Mouse (Mus musculus): Measurements from ENCODE around the gene 4930518I15Rik. TPM values are rescaled to one million over a fixed set of nuclear protein-coding genes. Genes with fewer than 3 reads are reported as not detected.
A peak's percentile ranks its signal among the peaks of the same experiment; 100 is the strongest.

The 4930518I15Rik gene
- polyA plus RNA-seq, 1 experiment from 2014 or later = 7.6 TPM

DNA sequence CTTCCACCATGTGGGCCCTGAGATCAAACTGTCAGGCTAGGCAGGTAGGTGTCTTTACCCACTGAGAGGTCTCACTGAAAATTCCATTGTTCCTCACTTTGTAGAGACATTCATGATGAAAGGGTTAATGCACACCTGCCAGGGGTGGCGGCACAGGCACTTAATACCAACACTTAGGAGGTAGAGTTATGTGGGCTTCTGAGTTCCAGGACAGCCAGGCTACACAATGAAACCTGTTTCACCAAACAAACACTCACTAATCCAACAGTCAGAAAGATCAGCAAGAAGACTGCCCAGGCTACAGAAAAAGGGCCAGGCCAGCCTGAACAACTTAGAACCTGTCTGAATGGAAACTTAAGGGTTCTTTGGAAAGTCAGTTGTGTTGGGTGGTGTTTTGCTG is 41.6 kb downstream of the 4930518I15Rik start:
- Histone ChIP-seq H3K9me3 (ENCODE audit: control insufficient read depth, low read length) (no peaks in the 10 kb centered on the region), H3K36me3 (ENCODE audit: control insufficient read depth, insufficient read depth, low read length) (no peaks in the 10 kb centered on the region), H3K27ac (ENCODE audit: low read depth, low read length) (no peak overlapping the region), H3K4me1 (ENCODE audit: control insufficient read depth, insufficient read depth, low read length) (peaks cover 10% of the 10 kb centered on the region; the same call in 1 of the 2 replicates), H3K4me3 (ENCODE audit: low read depth, low read length) (no peak overlapping the region), H3K9ac (replicated peaks; ENCODE audit: low read depth, low read length) (no peak overlapping the region), H3K4me2 (ENCODE audit: low read depth, low read length) (no peak overlapping the region), H3K27me3 (ENCODE audit: control insufficient read depth, insufficient read depth, low read length) (no peaks in the 10 kb centered on the region)
- ATAC-seq (ENCODE audit: low read depth) = no peak
- WGBS = 78% methylated on average over 1 of the region's 1 CpGs

DNA sequence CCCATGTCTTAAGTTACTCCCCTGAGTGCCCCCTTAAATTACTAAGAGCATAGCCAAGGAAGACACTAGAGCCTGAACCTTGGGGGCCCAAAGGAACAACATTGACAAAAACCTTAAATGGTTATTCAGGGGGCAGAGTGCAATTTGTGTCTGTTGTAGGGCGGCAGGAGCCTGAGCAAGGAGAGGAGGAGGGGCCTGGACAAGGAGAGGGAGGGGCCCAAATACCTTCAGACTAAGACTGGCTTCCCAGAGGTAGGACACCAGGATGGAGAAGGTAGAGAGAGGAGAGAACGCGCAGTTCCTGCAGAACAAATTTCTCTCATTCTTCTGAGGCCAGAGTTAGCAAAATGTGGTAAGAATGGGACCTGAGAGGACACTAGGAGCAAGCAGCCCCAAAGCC is 42.3 kb downstream of the 4930518I15Rik start:
- Histone ChIP-seq H3K4me2 (ENCODE audit: low read depth, low read length) (no peak overlapping the region), H3K27ac (ENCODE audit: low read depth, low read length) (no peak overlapping the region), H3K9ac (replicated peaks; ENCODE audit: low read depth, low read length) (no peak overlapping the region), H3K36me3 (ENCODE audit: control insufficient read depth, insufficient read depth, low read length) (no peaks in the 10 kb centered on the region), H3K4me1 (ENCODE audit: control insufficient read depth, insufficient read depth, low read length) (peaks cover 10% of the 10 kb centered on the region; the same call in 1 of the 2 replicates), H3K27me3 (ENCODE audit: control insufficient read depth, insufficient read depth, low read length) (no peaks in the 10 kb centered on the region), H3K4me3 (ENCODE audit: low read depth, low read length) (no peak overlapping the region), H3K9me3 (ENCODE audit: control insufficient read depth, low read length) (no peaks in the 10 kb centered on the region)
- 71% methylated on average over 3 of the region's 3 CpGs for WGBS
- no peak for ATAC-seq (ENCODE audit: low read depth)

GRCm38 (mm10) chr2:156814893-156815292 is 42.9 kb downstream of the 4930518I15Rik start:
- Histone ChIP-seq H3K4me3 (ENCODE audit: low read depth, low read length) (no peak overlapping the region), H3K4me1 (ENCODE audit: control insufficient read depth, insufficient read depth, low read length) (peaks cover 10% of the 10 kb centered on the region; the same call in 1 of the 2 replicates), H3K36me3 (ENCODE audit: control insufficient read depth, insufficient read depth, low read length) (no peaks in the 10 kb centered on the region), H3K4me2 (ENCODE audit: low read depth, low read length) (no peak overlapping the region), H3K9me3 (ENCODE audit: control insufficient read depth, low read length) (no peaks in the 10 kb centered on the region), H3K27me3 (ENCODE audit: control insufficient read depth, insufficient read depth, low read length) (no peaks in the 10 kb centered on the region), H3K27ac (ENCODE audit: low read depth, low read length) (no peak overlapping the region), H3K9ac (replicated peaks; ENCODE audit: low read depth, low read length) (no peak overlapping the region)
- ATAC-seq (ENCODE audit: low read depth) = no peak
- WGBS = 22% methylated on average over 5 of the region's 5 CpGs

DNA sequence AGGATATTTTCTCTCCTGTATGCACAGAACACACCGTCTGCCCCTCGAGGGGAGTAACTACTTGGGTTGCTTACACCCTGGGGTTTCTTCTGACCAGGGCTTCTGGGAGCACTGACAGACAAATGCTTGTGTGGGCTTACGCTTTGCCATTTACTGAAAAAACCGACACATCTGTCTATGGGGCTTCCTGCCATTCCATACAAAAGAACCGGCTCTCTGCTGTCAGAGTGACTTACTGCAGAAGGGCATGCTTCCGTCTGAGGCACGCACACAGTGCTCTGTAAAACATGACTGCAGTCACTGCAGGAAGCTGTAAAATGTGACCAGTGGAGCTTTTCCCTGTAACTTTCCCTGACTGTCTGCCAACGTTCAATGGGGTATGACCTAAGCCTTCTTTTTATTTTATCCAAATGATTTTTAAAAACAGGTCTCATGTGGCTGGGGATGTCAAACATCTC is 43.4 kb downstream of the 4930518I15Rik start:
- peak; percentile 54; the same call in 1 of the 2 replicates for ATAC-seq (ENCODE audit: low read depth)
- H3K36me3 ChIP-seq (ENCODE audit: control insufficient read depth, insufficient read depth, low read length) = no peaks in the 10 kb centered on the region
- H3K4me1 ChIP-seq (ENCODE audit: control insufficient read depth, insufficient read depth, low read length) = peaks cover 10% of the 10 kb centered on the region; the same call in 1 of the 2 replicates
- no peak overlapping the region for H3K27ac ChIP-seq (ENCODE audit: low read depth, low read length)
- 3% methylated on average over 8 of the region's 8 CpGs for WGBS
- no peaks in the 10 kb centered on the region for H3K27me3 ChIP-seq (ENCODE audit: control insufficient read depth, insufficient read depth, low read length)
- H3K9me3 ChIP-seq (ENCODE audit: control insufficient read depth, low read length) = no peaks in the 10 kb centered on the region
- H3K4me3 ChIP-seq (ENCODE audit: low read depth, low read length) = no peak overlapping the region
- H3K9ac ChIP-seq (replicated peaks; ENCODE audit: low read depth, low read length) = no peak overlapping the region
- no peak overlapping the region; the same call in 1 of the 2 replicates for H3K4me2 ChIP-seq (ENCODE audit: low read depth, low read length)

DNA sequence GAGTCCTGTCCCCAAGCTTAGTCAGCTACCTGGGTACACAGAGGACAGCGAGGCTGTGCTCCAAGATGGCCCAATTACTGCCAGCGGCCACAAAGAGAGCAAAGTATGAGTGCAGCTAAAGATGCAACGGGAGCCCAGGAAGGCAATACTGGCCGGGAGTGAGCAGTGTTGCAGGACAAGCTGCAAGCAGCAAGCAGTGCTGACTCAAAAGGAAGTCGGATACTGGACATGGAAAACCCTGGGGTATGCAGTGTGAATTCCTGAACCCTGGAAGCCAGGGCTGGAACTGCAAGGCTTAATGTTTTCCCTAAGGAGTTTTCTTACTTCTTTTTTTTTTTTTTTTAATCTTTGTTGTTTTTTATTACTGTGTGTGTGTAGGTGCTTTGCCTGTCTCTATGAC is 46.2 kb downstream of the 4930518I15Rik start:
- ATAC-seq (ENCODE audit: low read depth) = no peak
- Histone ChIP-seq H3K9ac (replicated peaks; ENCODE audit: low read depth, low read length) (no peak overlapping the region), H3K27ac (ENCODE audit: low read depth, low read length) (no peak overlapping the region), H3K4me2 (ENCODE audit: low read depth, low read length) (no peak overlapping the region), H3K9me3 (ENCODE audit: control insufficient read depth, low read length) (no peaks in the 10 kb centered on the region), H3K4me1 (ENCODE audit: control insufficient read depth, insufficient read depth, low read length) (peaks cover 10% of the 10 kb centered on the region; the same call in 1 of the 2 replicates), H3K27me3 (ENCODE audit: control insufficient read depth, insufficient read depth, low read length) (no peaks in the 10 kb centered on the region), H3K4me3 (ENCODE audit: low read depth, low read length) (no peak overlapping the region), H3K36me3 (ENCODE audit: control insufficient read depth, insufficient read depth, low read length) (no peaks in the 10 kb centered on the region)
- 67% methylated on average over 5 of the region's 5 CpGs for WGBS

GRCm38 (mm10) chr2:156810716-156811115 is 47.0 kb downstream of the 4930518I15Rik start:
- no peak overlapping the region for H3K4me3 ChIP-seq (ENCODE audit: low read depth, low read length)
- no peak overlapping the region for H3K9ac ChIP-seq (replicated peaks; ENCODE audit: low read depth, low read length)
- 97% methylated on average over 10 of the region's 10 CpGs for WGBS
- ATAC-seq (ENCODE audit: low read depth) = no peak
- H3K27me3 ChIP-seq (ENCODE audit: control insufficient read depth, insufficient read depth, low read length) = no peaks in the 10 kb centered on the region
- H3K9me3 ChIP-seq (ENCODE audit: control insufficient read depth, low read length) = no peaks in the 10 kb centered on the region
- H3K27ac ChIP-seq (ENCODE audit: low read depth, low read length) = no peak overlapping the region
- peaks cover 10% of the 10 kb centered on the region; the same call in 1 of the 2 replicates for H3K4me1 ChIP-seq (ENCODE audit: control insufficient read depth, insufficient read depth, low read length)
- no peak overlapping the region for H3K4me2 ChIP-seq (ENCODE audit: low read depth, low read length)
- no peaks in the 10 kb centered on the region for H3K36me3 ChIP-seq (ENCODE audit: control insufficient read depth, insufficient read depth, low read length)

GRCm38 (mm10) chr2:156809579-156809978 is 48.2 kb downstream of the 4930518I15Rik start:
- H3K9ac ChIP-seq (replicated peaks; ENCODE audit: low read depth, low read length) = no peak overlapping the region
- H3K4me2 ChIP-seq (ENCODE audit: low read depth, low read length) = no peak overlapping the region
- no peaks in the 10 kb centered on the region for H3K36me3 ChIP-seq (ENCODE audit: control insufficient read depth, insufficient read depth, low read length)
- H3K9me3 ChIP-seq (ENCODE audit: control insufficient read depth, low read length) = no peaks in the 10 kb centered on the region
- no peak overlapping the region for H3K27ac ChIP-seq (ENCODE audit: low read depth, low read length)
- ATAC-seq (ENCODE audit: low read depth) = no peak
- H3K4me3 ChIP-seq (ENCODE audit: low read depth, low read length) = no peak overlapping the region
- no peaks in the 10 kb centered on the region for H3K27me3 ChIP-seq (ENCODE audit: control insufficient read depth, insufficient read depth, low read length)
- 52% methylated on average over 2 of the region's 2 CpGs for WGBS
- peaks cover 6% of the 10 kb centered on the region; the same call in 1 of the 2 replicates for H3K4me1 ChIP-seq (ENCODE audit: control insufficient read depth, insufficient read depth, low read length)

GRCm38 (mm10) chr2:156806886-156807285 is 50.9 kb downstream of the 4930518I15Rik start:
- Histone ChIP-seq H3K9me3 (ENCODE audit: control insufficient read depth, low read length) (no peaks in the 10 kb centered on the region), H3K27ac (ENCODE audit: low read depth, low read length) (no peak overlapping the region), H3K9ac (replicated peaks; ENCODE audit: low read depth, low read length) (no peak overlapping the region), H3K4me1 (ENCODE audit: control insufficient read depth, insufficient read depth, low read length) (no peaks in the 10 kb centered on the region), H3K36me3 (ENCODE audit: control insufficient read depth, insufficient read depth, low read length) (no peaks in the 10 kb centered on the region), H3K27me3 (ENCODE audit: control insufficient read depth, insufficient read depth, low read length) (no peaks in the 10 kb centered on the region), H3K4me2 (ENCODE audit: low read depth, low read length) (no peak overlapping the region), H3K4me3 (ENCODE audit: low read depth, low read length) (no peak overlapping the region)
- WGBS = 84% methylated on average over 6 of the region's 6 CpGs
- no peak for ATAC-seq (ENCODE audit: low read depth)
